Mouse (Mus musculus) cortical plate, adult 2 months (tissue): ENCODE results near the gene Arv1. TPM values are rescaled to one million over a fixed set of nuclear protein-coding genes. Genes with fewer than 3 reads are reported as not detected.
A peak's percentile ranks its signal among the peaks of the same experiment; 100 is the strongest.

ENCODE experiments used
- H3K27ac ChIP-seq: fragments of 200-500 bp; 2 replicates; pipeline ENCODE4 v1.5.1; 2012; ENCODE audit warnings: low read length, control low read depth, inconsistent platforms; ENCODE audit not compliant: insufficient read depth
- H3K4me1 ChIP-seq: fragments of 200-500 bp; 2 replicates; pipeline ENCODE4 v1.6.1; 2011; ENCODE audit warnings: low read length; ENCODE audit not compliant: control insufficient read depth, insufficient read depth
- H3K4me3 ChIP-seq: fragments of 200-500 bp; 2 replicates; pipeline ENCODE4 v1.5.1; 2011; ENCODE audit warnings: mild to moderate bottlenecking, low read length, control low read depth; ENCODE audit not compliant: insufficient read depth
- CTCF ChIP-seq: fragments of 200-500 bp; IDR thresholded peaks from 2 replicates; pipeline ENCODE4 v1.5.1; 2011; ENCODE audit warnings: mild to moderate bottlenecking, control low read depth, low read length; ENCODE audit not compliant: insufficient read depth; ENCODE audit errors: extremely low read depth
- POLR2A ChIP-seq: fragments of 200-500 bp; IDR thresholded peaks from 2 replicates; pipeline ENCODE4 v1.6.1; 2011; ENCODE audit warnings: mild to moderate bottlenecking, low read length, control low read depth; ENCODE audit not compliant: insufficient read depth; ENCODE audit errors: extremely low read depth
- polyA plus RNA-seq: library from polyadenylated mRNA; depleted of rRNA; stranded (reverse); fragments of >200 nt; gene quantifications from 2 replicates; pipeline ENCODE4 v1.2.3, GENCODE M21; 2012

Arv1 gene
- polyA plus RNA-seq, 1 experiment, result 18.5 TPM

DNA sequence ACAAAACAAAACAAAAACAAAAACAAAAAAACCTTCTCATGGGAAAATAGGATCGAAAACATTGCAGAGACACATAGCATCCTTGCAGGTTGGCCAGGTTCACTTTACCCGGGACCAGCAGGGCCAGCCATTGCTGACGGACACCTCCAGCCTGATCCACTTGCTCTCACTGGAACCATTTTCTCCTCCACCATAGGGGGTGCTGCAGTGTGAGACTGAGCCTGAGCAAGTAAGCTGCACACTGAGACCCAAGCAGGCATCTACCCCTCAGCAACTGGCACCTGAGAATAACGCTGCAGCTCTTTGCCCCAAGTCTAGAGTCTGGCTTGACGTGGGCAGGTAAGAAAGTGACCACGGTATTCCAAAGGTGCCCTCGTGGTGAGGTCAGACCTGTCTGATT, 1.8 kb upstream of the Arv1 start:
- no peak overlapping the region for H3K27ac ChIP-seq
- TF ChIP-seq CTCF, result peak; percentile 17; the same call in 1 of the 2 replicates
- TF ChIP-seq POLR2A, result no peak
- H3K4me1 ChIP-seq, result peaks cover 9% of the 10 kb centered on the region; the same call in 1 of the 2 replicates
- no peak overlapping the region; the same call in 1 of the 2 replicates for H3K4me3 ChIP-seq

DNA sequence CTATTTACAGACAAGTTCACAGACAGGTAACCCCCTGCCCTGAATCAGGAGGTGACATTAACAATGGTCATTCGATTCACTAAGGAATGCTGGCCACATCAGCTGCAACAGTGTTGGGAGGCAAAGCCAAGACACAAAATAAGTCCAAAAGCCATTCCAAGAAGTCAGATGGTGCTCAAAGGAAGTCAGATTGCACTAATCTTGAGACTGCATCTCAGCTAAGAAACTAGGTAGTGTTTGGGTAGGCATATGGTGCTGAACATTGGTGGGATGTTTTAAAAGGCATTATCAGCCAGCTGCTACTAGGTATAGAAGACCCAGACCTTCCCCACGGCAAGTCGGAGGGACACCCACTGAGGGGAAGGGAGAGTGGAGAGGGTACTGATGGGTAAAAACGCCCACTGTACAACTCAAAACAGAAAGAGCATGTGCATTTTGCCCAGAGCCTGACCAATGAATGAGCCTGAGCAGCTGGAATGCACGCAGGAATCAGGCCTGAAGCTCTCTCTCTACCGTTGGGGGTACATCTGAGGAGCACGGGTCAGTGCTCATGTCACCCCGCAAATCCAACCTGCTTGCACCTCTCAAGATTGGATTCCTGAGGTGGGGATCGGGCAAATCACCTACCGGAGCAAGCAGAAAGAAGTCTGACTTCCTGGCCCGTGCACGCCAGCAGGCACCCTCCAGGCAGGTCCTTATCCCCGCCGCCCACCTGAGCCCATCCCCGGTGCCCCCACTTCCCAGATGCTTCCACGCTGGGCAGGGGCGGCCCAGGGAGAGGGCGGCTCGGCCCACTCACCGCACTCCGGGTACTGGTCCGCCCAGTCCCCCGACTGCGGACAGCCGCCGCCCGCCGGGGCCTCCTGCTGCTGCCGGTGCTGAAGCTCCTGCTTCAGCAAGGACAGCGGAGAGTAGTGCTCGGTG, 739 bp upstream of the Arv1 start:
- TF ChIP-seq CTCF, result no peak
- TF ChIP-seq POLR2A, result no peak
- peaks cover 9% of the 10 kb centered on the region; the same call in 1 of the 2 replicates for H3K4me1 ChIP-seq
- H3K4me3 ChIP-seq, result peak overlapping the region; percentile 66
- H3K27ac ChIP-seq, result no peak overlapping the region

DNA sequence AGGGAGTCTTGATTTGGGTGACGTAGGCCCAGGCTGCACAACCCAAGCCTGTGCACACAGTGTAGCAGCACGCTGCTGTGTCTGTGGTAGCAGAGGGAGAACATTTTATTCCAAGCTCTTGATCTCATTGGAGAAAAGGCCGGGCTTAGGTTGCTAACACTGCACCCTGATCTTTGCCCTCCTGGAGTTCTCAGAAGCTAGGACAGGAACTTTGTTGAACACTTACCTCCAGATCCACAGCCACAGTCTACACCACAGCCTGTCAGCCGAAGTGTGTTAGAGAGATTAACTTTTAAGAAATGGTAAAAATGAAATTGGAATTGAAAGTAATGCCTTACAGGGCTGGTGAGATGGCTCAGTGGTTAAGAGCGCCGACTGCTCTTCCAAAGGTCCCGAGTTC, 2.4 kb downstream of the Arv1 start:
- TF ChIP-seq CTCF (no peak), POLR2A (no peak)
- H3K27ac ChIP-seq, result no peak overlapping the region
- no peak overlapping the region for H3K4me3 ChIP-seq
- H3K4me1 ChIP-seq, result peaks cover 9% of the 10 kb centered on the region; the same call in 1 of the 2 replicates

DNA sequence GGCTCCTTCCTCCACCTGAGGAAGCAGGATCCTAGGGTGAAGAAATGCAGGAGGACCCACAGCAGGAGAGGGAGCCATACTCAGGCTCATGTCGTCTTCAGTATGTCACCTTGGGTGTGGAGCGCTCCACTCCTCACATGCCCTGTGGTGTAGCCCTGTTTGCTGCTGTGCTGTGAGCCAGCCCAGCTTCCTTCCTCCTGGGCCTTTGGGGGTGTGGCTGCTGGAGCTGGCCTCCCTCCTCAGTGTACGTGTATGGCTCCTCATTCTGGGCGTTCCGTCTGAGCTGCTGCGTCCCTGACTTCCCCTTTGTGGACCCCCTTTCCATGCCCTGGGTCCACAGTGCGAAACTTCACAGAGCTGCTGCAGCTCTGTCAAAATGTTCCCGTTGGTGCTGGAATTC, 10.9 kb downstream of the Arv1 start:
- no peak overlapping the region for H3K27ac ChIP-seq
- no peak overlapping the region for H3K4me3 ChIP-seq
- TF ChIP-seq CTCF, result no peak
- no peak for TF ChIP-seq POLR2A
- no peaks in the 10 kb centered on the region for H3K4me1 ChIP-seq

DNA sequence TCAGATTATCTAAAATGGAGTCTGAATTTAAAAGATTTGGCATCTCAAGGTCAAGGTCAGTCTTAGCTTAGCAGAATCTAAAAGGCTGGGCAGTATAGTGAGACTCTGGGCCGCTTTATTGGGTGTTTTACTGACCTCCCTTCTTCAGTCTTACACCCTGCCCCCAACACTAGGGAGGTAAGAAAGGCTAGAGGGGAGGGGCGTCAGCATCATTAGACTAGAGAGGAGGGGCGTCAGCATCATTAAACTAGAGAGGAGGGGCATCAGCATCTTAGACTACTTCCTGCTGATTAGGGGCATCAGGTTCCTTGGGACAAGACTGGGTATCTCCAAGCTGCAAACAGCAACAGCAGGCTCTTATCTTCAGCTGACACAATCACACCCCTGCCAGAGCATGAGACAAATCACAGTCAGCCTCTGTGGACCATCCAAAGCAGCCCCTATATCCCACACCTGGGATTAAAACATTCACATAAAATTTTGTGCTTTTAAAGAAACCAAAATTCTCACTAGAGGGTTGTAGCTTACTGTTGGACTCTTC, 13.5 kb downstream of the Arv1 start:
- Histone ChIP-seq H3K27ac (no peak overlapping the region), H3K4me3 (no peak overlapping the region), H3K4me1 (no peaks in the 10 kb centered on the region)
- TF ChIP-seq POLR2A (no peak), CTCF (no peak)

DNA sequence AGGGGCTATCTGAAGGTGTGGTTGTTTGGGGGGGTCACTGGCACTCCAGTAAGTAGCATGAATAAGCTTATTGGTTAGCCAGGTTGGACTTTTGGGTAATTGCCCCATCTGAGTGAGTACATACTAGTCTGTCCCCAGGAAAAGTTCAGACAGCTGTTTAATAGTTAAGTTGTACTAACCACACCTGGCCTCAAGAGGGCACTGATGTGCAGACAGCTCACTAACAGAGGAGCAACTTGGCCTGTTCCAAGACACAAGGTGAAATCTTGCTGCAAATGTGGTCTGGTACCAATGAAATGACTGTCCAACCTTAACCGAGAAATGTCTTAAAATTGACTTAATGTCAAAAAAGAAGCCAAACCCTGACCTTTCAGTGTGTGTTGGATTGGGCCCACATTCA, 17.3 kb downstream of the Arv1 start:
- H3K4me1 ChIP-seq, result no peaks in the 10 kb centered on the region
- TF ChIP-seq CTCF, result peak; percentile 68
- no peak for TF ChIP-seq POLR2A

DNA sequence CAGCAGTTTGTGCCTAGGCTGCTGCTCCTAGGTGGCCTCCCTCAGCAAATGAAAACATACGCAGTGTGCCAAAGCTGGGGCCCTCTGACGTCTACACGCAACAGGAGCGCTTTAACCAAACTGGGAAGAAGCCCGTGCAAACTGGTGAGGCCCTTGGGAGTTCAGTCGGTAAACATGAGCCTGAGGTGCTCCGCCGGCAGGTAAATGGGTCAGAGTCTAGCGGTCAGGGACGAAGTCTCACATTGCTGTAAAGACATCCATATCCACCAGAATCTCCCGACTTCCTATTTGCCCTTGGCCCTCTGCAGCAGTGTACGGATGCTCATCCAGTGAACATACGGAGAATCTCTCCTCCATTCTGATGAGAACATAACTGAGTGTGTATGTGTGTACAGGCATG, 24.7 kb downstream of the Arv1 start:
- Histone ChIP-seq H3K4me3 (no peak overlapping the region), H3K27ac (no peak overlapping the region)
- TF ChIP-seq POLR2A, result no peak
- no peak for TF ChIP-seq CTCF

More for the DNA sequence above, 17.3 kb downstream of the Arv1 start:
- Histone ChIP-seq H3K27ac (no peak overlapping the region), H3K4me3 (no peak overlapping the region)

DNA sequence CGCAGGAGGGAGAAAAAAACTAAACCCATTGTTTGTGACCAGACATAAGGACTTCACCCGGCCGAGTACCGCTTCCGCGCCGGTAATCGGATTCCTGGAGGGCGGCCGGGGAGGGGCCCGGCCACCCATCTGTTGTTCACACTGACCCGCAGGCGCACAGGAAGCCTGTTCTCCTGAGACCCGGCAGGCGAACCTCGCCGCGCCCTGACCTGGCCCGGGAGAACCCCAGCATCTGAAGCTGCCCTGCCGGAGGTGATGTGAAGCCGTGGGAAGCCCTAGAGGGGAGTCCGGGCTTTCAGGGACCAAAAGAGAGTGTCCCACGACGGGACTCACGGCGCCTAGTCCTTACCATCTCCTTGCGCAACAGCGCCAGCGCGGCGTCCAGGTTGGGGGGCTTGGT, 29.3 kb downstream of the Arv1 start:
- Histone ChIP-seq H3K4me1 (no peaks in the 10 kb centered on the region), H3K27ac (no peak overlapping the region), H3K4me3 (peak overlapping the region; percentile 5; the same call in 1 of the 2 replicates)
- TF ChIP-seq POLR2A (no peak), CTCF (no peak)

More for the DNA sequence above, 24.7 kb downstream of the Arv1 start:
- H3K4me1 ChIP-seq, result no peaks in the 10 kb centered on the region

DNA sequence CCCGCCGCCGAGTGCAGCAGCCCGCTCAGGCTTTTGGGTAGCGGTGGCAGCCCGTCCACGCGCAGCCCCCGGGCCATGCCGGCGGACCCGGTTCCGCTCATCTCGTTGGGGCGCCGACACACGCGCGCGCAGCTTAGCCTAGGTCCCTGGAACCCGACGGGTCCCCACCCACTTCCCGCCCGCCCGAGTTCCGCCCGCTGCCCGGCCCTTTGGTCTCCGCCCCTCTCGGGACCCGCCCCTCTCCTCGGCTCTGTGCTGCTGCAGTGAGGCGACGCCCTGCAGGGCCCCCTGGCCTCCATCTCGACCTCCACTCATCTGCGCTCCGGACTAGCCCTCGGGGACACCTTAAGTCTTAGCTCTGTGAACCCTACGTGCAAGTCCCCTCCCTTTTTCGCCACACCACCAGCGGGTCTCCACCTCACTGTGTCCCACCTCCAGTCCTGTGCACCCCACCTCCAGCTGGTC, 29.8 kb downstream of the Arv1 start, which contains the start of gene Fam89a:
Gene Fam89a (minus strand): TSS at position 124 of the 465 bp plus-strand sequence.
- no peak for TF ChIP-seq CTCF
- no peak for TF ChIP-seq POLR2A
- Histone ChIP-seq H3K4me1 (no peaks in the 10 kb centered on the region), H3K4me3 (peak within 1 kb of the TSS; percentile 5; the same call in 1 of the 2 replicates), H3K27ac (no peak within 1 kb of the TSS)
